Mouse (Mus musculus): ENCODE measurements around the gene Dcst2. TPM values are rescaled to one million over a fixed set of nuclear protein-coding genes. Genes with fewer than 3 reads are reported as not detected.

Dcst2 gene
- polyA plus RNA-seq, 1 experiment from 2014 or later: 10.0 TPM

GRCm38 (mm10) chr3:89346815-89347540, 14.8 kb upstream of the Dcst2 start:
- H3K36me3 ChIP-seq (ENCODE audit: control insufficient read depth, insufficient read depth): peaks cover 41% of the 10 kb centered on the region
- H3K27ac ChIP-seq (ENCODE audit: low read depth, low read length): no peak overlapping the region
- no peaks in the 10 kb centered on the region for H3K27me3 ChIP-seq (replicated peaks; ENCODE audit: control insufficient read depth, insufficient read depth, low read length)
- no peaks in the 10 kb centered on the region for H3K9me3 ChIP-seq (ENCODE audit: control insufficient read depth)
- no peak overlapping the region for H3K9ac ChIP-seq (ENCODE audit: low read depth, low read length)
- ATAC-seq: no peak
- 88% methylated on average over 10 of the region's 10 CpGs for WGBS
- H3K4me1 ChIP-seq (replicated peaks; ENCODE audit: control insufficient read depth, insufficient read depth, low read length): peaks cover 7% of the 10 kb centered on the region; the same call in 1 of the 2 replicates
- no peak overlapping the region for H3K4me3 ChIP-seq (ENCODE audit: low read depth, low read length)
- no peak for TF ChIP-seq CTCF (IDR thresholded peaks at IDR 0.05; ENCODE audit: low read depth)
- H3K4me2 ChIP-seq (replicated peaks; ENCODE audit: low read depth): no peak overlapping the region

- Histone ChIP-seq H3K4me1 (replicated peaks; ENCODE audit: control insufficient read depth, insufficient read depth, low read length) (peaks cover 7% of the 10 kb centered on the region; the same call in 1 of the 2 replicates), H3K4me2 (replicated peaks; ENCODE audit: low read depth) (peak overlapping the region; percentile 100; the same call in 1 of the 2 replicates), H3K9ac (ENCODE audit: low read depth, low read length) (no peak overlapping the region), H3K36me3 (ENCODE audit: control insufficient read depth, insufficient read depth) (peaks cover 32% of the 10 kb centered on the region), H3K4me3 (ENCODE audit: low read depth, low read length) (no peak overlapping the region), H3K9me3 (ENCODE audit: control insufficient read depth) (no peaks in the 10 kb centered on the region), H3K27ac (ENCODE audit: low read depth, low read length) (peak overlapping the region; percentile 21; the same call in 1 of the 2 replicates), H3K27me3 (replicated peaks; ENCODE audit: control insufficient read depth, insufficient read depth, low read length) (no peaks in the 10 kb centered on the region)
- 58% methylated on average over 1 of the region's 1 CpGs for WGBS
- TF ChIP-seq CTCF (IDR thresholded peaks at IDR 0.05; ENCODE audit: low read depth): no peak
- no peak for ATAC-seq
Observed at GRCm38 (mm10) chr3:89347916-89348315, 13.9 kb upstream of the Dcst2 start.

GRCm38 (mm10) chr3:89348911-89349868, 12.6 kb upstream of the Dcst2 start:
- peaks cover 19% of the 10 kb centered on the region for H3K36me3 ChIP-seq (ENCODE audit: control insufficient read depth, insufficient read depth)
- peak overlapping the region; percentile 65 for H3K4me3 ChIP-seq (ENCODE audit: low read depth, low read length)
- WGBS: 3% methylated on average over 38 of the region's 38 CpGs
- peak overlapping the region; percentile 100 for H3K4me2 ChIP-seq (replicated peaks; ENCODE audit: low read depth)
- peak overlapping the region; percentile 43; the same call in 1 of the 2 replicates for H3K27ac ChIP-seq (ENCODE audit: low read depth, low read length)
- peaks cover 7% of the 10 kb centered on the region; the same call in 1 of the 2 replicates for H3K4me1 ChIP-seq (replicated peaks; ENCODE audit: control insufficient read depth, insufficient read depth, low read length)
- H3K27me3 ChIP-seq (replicated peaks; ENCODE audit: control insufficient read depth, insufficient read depth, low read length): no peaks in the 10 kb centered on the region
- no peak for TF ChIP-seq CTCF (IDR thresholded peaks at IDR 0.05; ENCODE audit: low read depth)
- H3K9me3 ChIP-seq (ENCODE audit: control insufficient read depth): no peaks in the 10 kb centered on the region
- ATAC-seq: peak; percentile 25
- H3K9ac ChIP-seq (ENCODE audit: low read depth, low read length): peak overlapping the region; percentile 57

- Histone ChIP-seq H3K27me3 (replicated peaks; ENCODE audit: control insufficient read depth, insufficient read depth, low read length) (no peaks in the 10 kb centered on the region), H3K4me1 (replicated peaks; ENCODE audit: control insufficient read depth, insufficient read depth, low read length) (peaks cover 7% of the 10 kb centered on the region; the same call in 1 of the 2 replicates), H3K36me3 (ENCODE audit: control insufficient read depth, insufficient read depth) (peaks cover 11% of the 10 kb centered on the region), H3K9ac (ENCODE audit: low read depth, low read length) (peak within 1 kb of the TSS; percentile 57), H3K27ac (ENCODE audit: low read depth, low read length) (peak within 1 kb of the TSS; percentile 43), H3K9me3 (ENCODE audit: control insufficient read depth) (no peaks in the 10 kb centered on the region), H3K4me3 (ENCODE audit: low read depth, low read length) (peak within 1 kb of the TSS; percentile 65), H3K4me2 (replicated peaks; ENCODE audit: low read depth) (peak within 1 kb of the TSS; percentile 100)
- peak; percentile 80 for ATAC-seq
- 1% methylated on average over 58 of the region's 59 CpGs for WGBS
- TF ChIP-seq CTCF (IDR thresholded peaks at IDR 0.05; ENCODE audit: low read depth): no peak
Observed at GRCm38 (mm10) chr3:89349869-89350501, 11.8 kb upstream of the Dcst2 start, which contains the start of gene Adam15. Gene Adam15 (minus strand): TSS chr3:89349996.

- H3K4me2 ChIP-seq (replicated peaks; ENCODE audit: low read depth): no peak overlapping the region
- no peak for TF ChIP-seq CTCF (IDR thresholded peaks at IDR 0.05; ENCODE audit: low read depth)
- WGBS: 78% methylated on average over 5 of the region's 5 CpGs
- no peak for ATAC-seq
- H3K4me1 ChIP-seq (replicated peaks; ENCODE audit: control insufficient read depth, insufficient read depth, low read length): peaks cover 10% of the 10 kb centered on the region
- no peaks in the 10 kb centered on the region for H3K27me3 ChIP-seq (replicated peaks; ENCODE audit: control insufficient read depth, insufficient read depth, low read length)
- no peak overlapping the region for H3K27ac ChIP-seq (ENCODE audit: low read depth, low read length)
- no peak overlapping the region for H3K4me3 ChIP-seq (ENCODE audit: low read depth, low read length)
- H3K36me3 ChIP-seq (ENCODE audit: control insufficient read depth, insufficient read depth): peaks cover under 1% of the 10 kb centered on the region; the same call in 1 of the 2 replicates
- no peaks in the 10 kb centered on the region for H3K9me3 ChIP-seq (ENCODE audit: control insufficient read depth)
- H3K9ac ChIP-seq (ENCODE audit: low read depth, low read length): no peak overlapping the region
Observed at GRCm38 (mm10) chr3:89351271-89351670, 10.5 kb upstream of the Dcst2 start.
